13 mouse cellular contexts compared by ENCODE assay signal in the genomic region with DNA sequence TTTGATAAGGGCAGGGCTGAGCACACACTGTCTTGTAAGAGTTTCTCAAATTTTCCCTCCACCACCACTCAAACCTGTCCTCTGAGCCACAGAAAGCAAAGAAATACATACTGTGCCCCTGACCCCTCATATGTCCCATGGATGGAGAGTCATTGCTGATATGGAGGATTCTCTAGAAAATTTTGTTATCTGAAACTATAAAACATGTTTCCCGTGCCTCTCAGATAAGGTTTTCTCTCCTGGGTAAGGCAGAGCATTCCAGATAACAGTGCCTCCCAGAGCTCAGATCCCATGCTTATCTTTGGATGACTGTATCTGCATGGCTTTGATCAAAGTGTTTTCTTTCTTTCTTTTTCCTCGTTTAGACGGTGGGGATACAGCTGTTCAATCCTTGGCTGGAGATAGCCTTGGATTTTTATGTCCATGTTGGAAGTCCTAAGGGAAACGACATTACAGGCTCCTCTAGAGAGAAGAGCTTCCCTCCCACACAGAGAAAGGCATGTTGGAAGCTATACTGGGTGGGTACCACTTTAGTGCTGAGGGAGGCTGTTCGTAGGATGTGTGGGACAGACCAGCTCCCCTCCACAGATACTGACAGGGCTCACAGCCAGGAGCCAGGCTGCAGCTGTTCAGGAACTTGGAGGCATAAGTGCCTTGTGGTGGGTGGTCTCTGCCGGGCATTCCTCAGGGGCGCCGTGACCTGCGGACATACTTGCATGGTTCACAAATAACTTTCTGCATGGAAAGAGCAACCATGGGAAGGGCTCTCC.
DNase-seq lines count a peak whose midpoint lies in the region; ATAC-seq and TF ChIP-seq lines count a peak whose summit lies in the region.
"Had no signal": no experiment of that assay in that cellular context is flagged by ENCODE, and none has a peak within 500 bp of the region (broad histone marks: within the 10 kb centered on the region; RNA-seq: fewer than 3 reads in every experiment).

No protein-coding gene starts in this region.

- H3K4me3 ChIP-seq in heart, embryonic 12.5 days, result no peak overlapping the region
- no peak overlapping the region for H3K4me3 ChIP-seq in lung, embryonic 16.5 days (ENCODE audit: low read length)
- H3K4me3 ChIP-seq in lung, adult 2 months (replicated peaks; ENCODE audit: extremely low read depth, low read depth, low read length), result no peak overlapping the region
- peak overlapping the region; percentile 51 for H3K4me3 ChIP-seq in erythroblast, embryonic 14.5 days (replicated peaks)
- H3K4me3 ChIP-seq in forebrain, embryonic 12.5 days (replicated peaks), result no peak overlapping the region
- H3K4me3 ChIP-seq: forebrain, embryonic 15.5 days; limb, embryonic 15.5 days had no signal

- no peak for DNase-seq in heart, adult 9 months (ENCODE audit: low spot score in 2 of 2)
- no peak for DNase-seq in lung, adult 2 months
- peak; percentile 24 for DNase-seq in mesoderm, embryonic 11.5 days (ENCODE audit: low read depth, low spot score)
- no peak for DNase-seq in retina, embryonic 14.5 days (ENCODE audit: low spot score)
- DNase-seq: cerebellum, postnatal 36 days; kidney, adult 18-20 months; thymus, adult 18-20 months had no signal

- H3K27me3 ChIP-seq in heart, embryonic 12.5 days (replicated peaks), result 0 out of 2 replicates have a peak, but pooled peaks cover 8% of the 10 kb centered on the region
- H3K27me3 ChIP-seq in lung, embryonic 16.5 days (ENCODE audit: control insufficient read depth, insufficient read depth, low read depth, low read length), result no peaks in the 10 kb centered on the region
- H3K27me3 ChIP-seq in erythroblast, embryonic 14.5 days (ENCODE audit: control insufficient read depth), result peaks cover 13% of the 10 kb centered on the region
- no peaks in the 10 kb centered on the region for H3K27me3 ChIP-seq in forebrain, embryonic 12.5 days
- H3K27me3 ChIP-seq: forebrain, embryonic 15.5 days had no signal

- no peak overlapping the region for H3K27ac ChIP-seq in heart, embryonic 12.5 days (ENCODE audit: poor library complexity, severe bottlenecking)
- no peak overlapping the region for H3K27ac ChIP-seq in lung, embryonic 16.5 days (ENCODE audit: low read length)
- no peak overlapping the region for H3K27ac ChIP-seq in forebrain, embryonic 12.5 days
- H3K27ac ChIP-seq: forebrain, embryonic 15.5 days; limb, embryonic 15.5 days had no signal

- no peak for TF ChIP-seq CTCF in lung, adult 2 months (IDR thresholded peaks at IDR 0.05; ENCODE audit: insufficient read depth, low read length)

- no peak overlapping the region for H3K9ac ChIP-seq in heart, embryonic 12.5 days
- H3K9ac ChIP-seq in lung, embryonic 16.5 days (ENCODE audit: low read length), result no peak overlapping the region
- no peak overlapping the region for H3K9ac ChIP-seq in forebrain, embryonic 12.5 days
- H3K9ac ChIP-seq: forebrain, embryonic 15.5 days; limb, embryonic 15.5 days had no signal

- WGBS in heart, embryonic 12.5 days, result 7% methylated on average over 9 of the region's 9 CpGs
- 28% methylated on average over 9 of the region's 9 CpGs for WGBS in lung, embryonic 16.5 days
- 39% methylated on average over 9 of the region's 9 CpGs for WGBS in lung, adult 2 months
- whole genome bisulfite sequencing in forebrain, embryonic 12.5 days, result 80% methylated on average over 9 of the region's 9 CpGs

- peak; percentile 82 for ATAC-seq in heart, embryonic 12.5 days (ENCODE audit: insufficient number of reproducible peaks, low FRiP score)
- ATAC-seq in lung, embryonic 16.5 days (ENCODE audit: low read depth), result peak; percentile 56; the same call in 1 of the 2 replicates
- no peak for ATAC-seq in forebrain, embryonic 12.5 days (ENCODE audit: low FRiP score)
- ATAC-seq: forebrain, embryonic 15.5 days had no signal

- TF ChIP-seq POLR2A in lung, adult 2 months (IDR thresholded peaks at IDR 0.05; ENCODE audit: borderline replicate concordance, extremely low read depth, low read depth, low read length), result no peak

- H3K9me3 ChIP-seq in heart, embryonic 12.5 days (replicated peaks), result no peaks in the 10 kb centered on the region
- no peaks in the 10 kb centered on the region for H3K9me3 ChIP-seq in lung, embryonic 16.5 days (ENCODE audit: control insufficient read depth, low read length)
- H3K9me3 ChIP-seq in erythroblast, embryonic 14.5 days (ENCODE audit: control insufficient read depth, low read length), result no peaks in the 10 kb centered on the region
- no peaks in the 10 kb centered on the region for H3K9me3 ChIP-seq in forebrain, embryonic 12.5 days
- H3K9me3 ChIP-seq: forebrain, embryonic 15.5 days; limb, embryonic 15.5 days had no signal

- peak overlapping the region; percentile 38 for H3K4me2 ChIP-seq in heart, embryonic 12.5 days
- H3K4me2 ChIP-seq in lung, embryonic 16.5 days (ENCODE audit: low read depth, low read length), result no peak overlapping the region
- H3K4me2 ChIP-seq in forebrain, embryonic 12.5 days, result no peak overlapping the region
- H3K4me2 ChIP-seq: forebrain, embryonic 15.5 days; limb, embryonic 15.5 days had no signal

- H3K4me1 ChIP-seq in heart, embryonic 12.5 days (replicated peaks), result peaks cover 20% of the 10 kb centered on the region
- H3K4me1 ChIP-seq in lung, embryonic 16.5 days (replicated peaks; ENCODE audit: control insufficient read depth, insufficient read depth, low read length), result peaks cover 10% of the 10 kb centered on the region; the same call in 1 of the 2 replicates
- H3K4me1 ChIP-seq in lung, adult 2 months (ENCODE audit: control insufficient read depth, insufficient read depth, low read length), result no peaks in the 10 kb centered on the region
- H3K4me1 ChIP-seq in erythroblast, embryonic 14.5 days (ENCODE audit: control insufficient read depth), result peaks cover 35% of the 10 kb centered on the region
- peaks cover 9% of the 10 kb centered on the region for H3K4me1 ChIP-seq in forebrain, embryonic 12.5 days
- H3K4me1 ChIP-seq: forebrain, embryonic 15.5 days; limb, embryonic 15.5 days had no signal

- H3K36me3 ChIP-seq in heart, embryonic 12.5 days, result no peaks in the 10 kb centered on the region
- H3K36me3 ChIP-seq in lung, embryonic 16.5 days (ENCODE audit: control insufficient read depth, insufficient read depth, low read length), result no peaks in the 10 kb centered on the region
- no peaks in the 10 kb centered on the region for H3K36me3 ChIP-seq in erythroblast, embryonic 14.5 days (ENCODE audit: control insufficient read depth)
- H3K36me3 ChIP-seq in forebrain, embryonic 12.5 days (replicated peaks), result no peaks in the 10 kb centered on the region
- H3K36me3 ChIP-seq: forebrain, embryonic 15.5 days; limb, embryonic 15.5 days had no signal
